ENCODE assay signal across 9 mouse cellular contexts in genomic region chr19:45078971-45079764, GRCm38 (mm10). TPM values are rescaled to one million over a fixed set of nuclear protein-coding genes. Genes with fewer than 3 reads are reported as not detected.
DNase-seq lines count a peak whose midpoint lies in the region; ATAC-seq and TF ChIP-seq lines count a peak whose summit lies in the region.
"Had no signal": no experiment of that assay in that cellular context is flagged by ENCODE, and none has a peak within 500 bp of the region (broad histone marks: within the 10 kb centered on the region; RNA-seq: fewer than 3 reads in every experiment).

No protein-coding gene starts in this region.

- no peak for ATAC-seq in heart, embryonic 16.5 days (replicated peaks; ENCODE audit: extremely low read depth, insufficient read depth, low FRiP score)
- ATAC-seq in liver, embryonic 12.5 days, result no peak
- ATAC-seq in neural tube, embryonic 13.5 days (ENCODE audit: low read depth), result no peak
- ATAC-seq in monocyte, adult 5-6 weeks (replicated peaks; ENCODE audit: insufficient number of reproducible peaks, low FRiP score, low TSS enrichment, poor library complexity, severe bottlenecking), result no peak
- ATAC-seq: Patski had no signal

- no peak for DNase-seq in gastrocnemius, adult 2 months
- DNase-seq in gastrocnemius, adult 18-20 months (ENCODE audit: low spot score), result no peak
- peak; percentile 63 for DNase-seq in cerebellum, adult 9-10 months
- no peak for DNase-seq in left cerebral cortex, postnatal 25 days (ENCODE audit: low spot score in 2 of 2)

- H3K9ac ChIP-seq in heart, embryonic 16.5 days (ENCODE audit: low read length), result peak overlapping the region; percentile 53
- no peak overlapping the region for H3K9ac ChIP-seq in liver, embryonic 12.5 days
- peak overlapping the region; percentile 44; the same call in 1 of the 2 replicates for H3K9ac ChIP-seq in neural tube, embryonic 13.5 days

- 11% methylated on average over 17 of the region's 17 CpGs for WGBS in heart, embryonic 16.5 days
- WGBS in liver, embryonic 12.5 days (ENCODE audit: insufficient replicate concordance), result 9% methylated on average over 17 of the region's 17 CpGs
- 8% methylated on average over 17 of the region's 17 CpGs for WGBS in neural tube, embryonic 13.5 days

- H3K4me1 ChIP-seq in heart, embryonic 16.5 days (ENCODE audit: control insufficient read depth, insufficient read depth, low read length), result peaks cover 36% of the 10 kb centered on the region
- peaks cover 46% of the 10 kb centered on the region for H3K4me1 ChIP-seq in liver, embryonic 12.5 days
- H3K4me1 ChIP-seq in neural tube, embryonic 13.5 days (replicated peaks), result peaks cover 52% of the 10 kb centered on the region

- H3K4me3 ChIP-seq in gastrocnemius, adult 2 months, result peak overlapping the region; percentile 63
- peak overlapping the region; percentile 38 for H3K4me3 ChIP-seq in heart, embryonic 16.5 days (ENCODE audit: low read length)
- H3K4me3 ChIP-seq in liver, embryonic 12.5 days, result peak overlapping the region; percentile 35
- peak overlapping the region; percentile 23 for H3K4me3 ChIP-seq in neural tube, embryonic 13.5 days

- H3K9me3 ChIP-seq in heart, embryonic 16.5 days (replicated peaks; ENCODE audit: control insufficient read depth, low read length), result no peaks in the 10 kb centered on the region
- H3K9me3 ChIP-seq in liver, embryonic 12.5 days (replicated peaks), result no peaks in the 10 kb centered on the region
- H3K9me3 ChIP-seq in neural tube, embryonic 13.5 days, result no peaks in the 10 kb centered on the region

- H3K4me2 ChIP-seq in heart, embryonic 16.5 days (ENCODE audit: low read depth, low read length), result peak overlapping the region; percentile 80
- peak overlapping the region; percentile 52 for H3K4me2 ChIP-seq in liver, embryonic 12.5 days
- peak overlapping the region; percentile 45 for H3K4me2 ChIP-seq in neural tube, embryonic 13.5 days

- intact Hi-C loops in gastrocnemius, adult 2 months (cut with DNase I), result no loop called here
- intact Hi-C loops in left cerebral cortex, postnatal 25 days (cut with DNase I), result loop anchor here (5.0 to 10.0 kb wide), 2 partner anchors 153 to 324 kb away; partner anchors contain the start of gene Pax2

- no peaks in the 10 kb centered on the region for H3K36me3 ChIP-seq in heart, embryonic 16.5 days (ENCODE audit: control insufficient read depth, insufficient read depth)
- no peaks in the 10 kb centered on the region for H3K36me3 ChIP-seq in liver, embryonic 12.5 days
- no peaks in the 10 kb centered on the region for H3K36me3 ChIP-seq in neural tube, embryonic 13.5 days

- peaks cover 53% of the 10 kb centered on the region for H3K27me3 ChIP-seq in heart, embryonic 16.5 days (ENCODE audit: control insufficient read depth, insufficient read depth, low read length)
- H3K27me3 ChIP-seq in liver, embryonic 12.5 days (replicated peaks), result peaks cover 91% of the 10 kb centered on the region
- H3K27me3 ChIP-seq in neural tube, embryonic 13.5 days, result peaks cover 90% of the 10 kb centered on the region

- TF ChIP-seq CTCF in gastrocnemius, adult 2 months (IDR thresholded peaks at IDR 0.05), result peak; percentile 44; the same call in 1 of the 2 replicates

- peak overlapping the region; percentile 68 for H3K27ac ChIP-seq in gastrocnemius, adult 2 months
- peak overlapping the region; percentile 15; the same call in 1 of the 2 replicates for H3K27ac ChIP-seq in heart, embryonic 16.5 days (ENCODE audit: low read length)
- no peak overlapping the region for H3K27ac ChIP-seq in liver, embryonic 12.5 days
- H3K27ac ChIP-seq in neural tube, embryonic 13.5 days (replicated peaks), result no peak overlapping the region

RNA-seq across cellular contexts. Expression of gene Kazald1, which starts 4.1 kb away (rescaled TPM):
- total RNA-seq in gastrocnemius, adult 2 months (2021), result 1 to 10 TPM; 4.2 to 5.9 TPM
- total RNA-seq in gastrocnemius, adult 18-20 months (2021), result 10 to 100 TPM in 1 of 2 experiments, 1 to 10 TPM in 1; 6.3 to 11.2 TPM
- 12.9 and 13.0 TPM in 2 replicates for polyA plus RNA-seq in heart, embryonic 16.5 days (2015; fragmentation: Nextera tagmentation; extraction: Ambion mirVana)
- polyA plus RNA-seq in liver, embryonic 12.5 days (2016; fragmentation: Nextera tagmentation; extraction: Ambion mirVana), result 0.18 and 0.35 TPM in 2 replicates
- 1.9 and 2.5 TPM in 2 replicates for polyA plus RNA-seq in neural tube, embryonic 13.5 days (2015; fragmentation: Nextera tagmentation; extraction: Ambion mirVana)
- total RNA-seq in left cerebral cortex, postnatal 25 days (2021), result 1 to 10 TPM; 1.9 to 2.2 TPM
- total RNA-seq in monocyte, adult 5-6 weeks (2017), result 1.2 TPM in 1 of 3 replicates, not detected in the others

RNA-seq across cellular contexts. Expression of gene Sfxn3, which starts 31.9 kb away (rescaled TPM):
- total RNA-seq in gastrocnemius, adult 2 months (2021), result 10 to 100 TPM; 17.1 to 25.1 TPM
- total RNA-seq in gastrocnemius, adult 18-20 months (2021), result 10 to 100 TPM; 23.2 to 24.9 TPM
- 16.2 and 19.0 TPM in 2 replicates for polyA plus RNA-seq in heart, embryonic 16.5 days (2015; fragmentation: Nextera tagmentation; extraction: Ambion mirVana)
- 4.1 TPM in 2 replicates for polyA plus RNA-seq in liver, embryonic 12.5 days (2016; fragmentation: Nextera tagmentation; extraction: Ambion mirVana)
- polyA plus RNA-seq in neural tube, embryonic 13.5 days (2015; fragmentation: Nextera tagmentation; extraction: Ambion mirVana), result 61.0 and 65.3 TPM in 2 replicates
- 100 to 1,000 TPM; 107 to 129 TPM for total RNA-seq in left cerebral cortex, postnatal 25 days (2021)
- 19.7 to 41.4 TPM (median 22.3 TPM) in 3 replicates for total RNA-seq in monocyte, adult 5-6 weeks (2017)

RNA-seq across cellular contexts. Expression of gene Pdzd7, which starts 33.7 kb away (rescaled TPM):
- 1 to 10 TPM; 5.9 to 6.8 TPM for total RNA-seq in gastrocnemius, adult 2 months (2021)
- 1 to 10 TPM; 4.7 to 5.4 TPM for total RNA-seq in gastrocnemius, adult 18-20 months (2021)
- polyA plus RNA-seq in heart, embryonic 16.5 days (2015; fragmentation: Nextera tagmentation; extraction: Ambion mirVana), result 0.14 and 0.25 TPM in 2 replicates
- polyA plus RNA-seq in liver, embryonic 12.5 days (2016; fragmentation: Nextera tagmentation; extraction: Ambion mirVana), result not detected in 2 replicates
- polyA plus RNA-seq in neural tube, embryonic 13.5 days (2015; fragmentation: Nextera tagmentation; extraction: Ambion mirVana), result 1.0 and 1.4 TPM in 2 replicates
- total RNA-seq in left cerebral cortex, postnatal 25 days (2021), result 1 to 10 TPM; 4.2 to 4.6 TPM
- total RNA-seq in monocyte, adult 5-6 weeks (2017), result not detected in 3 replicates

Comparison
In these comparisons a context has a peak if more than half of its experiments do, and no peak if none do; other contexts are left out.
1. H3K27ac ChIP-seq: peak in gastrocnemius, adult 2 months (single experiment) and heart, embryonic 16.5 days (single experiment); none in liver, embryonic 12.5 days (single experiment) and neural tube, embryonic 13.5 days (single experiment).
2. Peak in every context shown above with its lines, with median percentiles within 50 percentile points of each other: H3K4me3 ChIP-seq and H3K4me2 ChIP-seq.